Mouse (Mus musculus): ENCODE results near the gene Fbxo40. TPM values are rescaled to one million over a fixed set of nuclear protein-coding genes. Genes with fewer than 3 reads are reported as not detected.

The Fbxo40 gene
- polyA plus RNA-seq, 1 experiment from 2014 or later, result not detected

GRCm38 (mm10) chr16:36943591-36943990, 46.7 kb downstream of the Fbxo40 start:
- no peak for ATAC-seq (replicated peaks)
- 88% methylated on average over 3 of the region's 3 CpGs for WGBS
- H3K4me2 ChIP-seq, result no peak overlapping the region
- H3K27me3 ChIP-seq (replicated peaks), result no peaks in the 10 kb centered on the region
- H3K27ac ChIP-seq, result no peak overlapping the region
- H3K36me3 ChIP-seq (replicated peaks), result no peaks in the 10 kb centered on the region
- H3K9ac ChIP-seq, result no peak overlapping the region
- no peak overlapping the region for H3K4me3 ChIP-seq
- no peaks in the 10 kb centered on the region for H3K9me3 ChIP-seq
- peaks cover 3% of the 10 kb centered on the region; the same call in 1 of the 2 replicates for H3K4me1 ChIP-seq

GRCm38 (mm10) chr16:36941895-36942294, 48.4 kb downstream of the Fbxo40 start:
- no peak for ATAC-seq (replicated peaks)
- WGBS, result 40% methylated on average over 4 of the region's 4 CpGs
- no peak overlapping the region for H3K9ac ChIP-seq

GRCm38 (mm10) chr16:36941137-36941727, 49.0 kb downstream of the Fbxo40 start:
- no peak for ATAC-seq (replicated peaks)
- H3K4me2 ChIP-seq, result no peak overlapping the region
- peaks cover 3% of the 10 kb centered on the region; the same call in 1 of the 2 replicates for H3K4me1 ChIP-seq
- H3K4me3 ChIP-seq, result no peak overlapping the region
- H3K9me3 ChIP-seq, result no peaks in the 10 kb centered on the region
- H3K9ac ChIP-seq, result no peak overlapping the region
- H3K36me3 ChIP-seq (replicated peaks), result no peaks in the 10 kb centered on the region
- 74% methylated on average over 6 of the region's 6 CpGs for WGBS
- H3K27me3 ChIP-seq (replicated peaks), result no peaks in the 10 kb centered on the region
- H3K27ac ChIP-seq, result no peak overlapping the region

More at GRCm38 (mm10) chr16:36941895-36942294, 48.4 kb downstream of the Fbxo40 start:
- Histone ChIP-seq H3K9me3 (no peaks in the 10 kb centered on the region), H3K4me2 (no peak overlapping the region), H3K4me1 (peaks cover 3% of the 10 kb centered on the region; the same call in 1 of the 2 replicates), H3K4me3 (no peak overlapping the region), H3K27ac (no peak overlapping the region), H3K36me3 (replicated peaks) (no peaks in the 10 kb centered on the region), H3K27me3 (replicated peaks) (no peaks in the 10 kb centered on the region)

- no peak overlapping the region for H3K9ac ChIP-seq
- H3K4me1 ChIP-seq, result no peaks in the 10 kb centered on the region
- ATAC-seq (replicated peaks), result no peak
- H3K4me2 ChIP-seq, result no peak overlapping the region
- no peak overlapping the region for H3K27ac ChIP-seq
- 85% methylated on average over 3 of the region's 3 CpGs for WGBS
- H3K4me3 ChIP-seq, result no peak overlapping the region
- no peaks in the 10 kb centered on the region for H3K27me3 ChIP-seq (replicated peaks)
- no peaks in the 10 kb centered on the region for H3K9me3 ChIP-seq
- peaks cover 15% of the 10 kb centered on the region for H3K36me3 ChIP-seq (replicated peaks)
Observed at GRCm38 (mm10) chr16:36935814-36936213, 54.5 kb downstream of the Fbxo40 start.

DNA sequence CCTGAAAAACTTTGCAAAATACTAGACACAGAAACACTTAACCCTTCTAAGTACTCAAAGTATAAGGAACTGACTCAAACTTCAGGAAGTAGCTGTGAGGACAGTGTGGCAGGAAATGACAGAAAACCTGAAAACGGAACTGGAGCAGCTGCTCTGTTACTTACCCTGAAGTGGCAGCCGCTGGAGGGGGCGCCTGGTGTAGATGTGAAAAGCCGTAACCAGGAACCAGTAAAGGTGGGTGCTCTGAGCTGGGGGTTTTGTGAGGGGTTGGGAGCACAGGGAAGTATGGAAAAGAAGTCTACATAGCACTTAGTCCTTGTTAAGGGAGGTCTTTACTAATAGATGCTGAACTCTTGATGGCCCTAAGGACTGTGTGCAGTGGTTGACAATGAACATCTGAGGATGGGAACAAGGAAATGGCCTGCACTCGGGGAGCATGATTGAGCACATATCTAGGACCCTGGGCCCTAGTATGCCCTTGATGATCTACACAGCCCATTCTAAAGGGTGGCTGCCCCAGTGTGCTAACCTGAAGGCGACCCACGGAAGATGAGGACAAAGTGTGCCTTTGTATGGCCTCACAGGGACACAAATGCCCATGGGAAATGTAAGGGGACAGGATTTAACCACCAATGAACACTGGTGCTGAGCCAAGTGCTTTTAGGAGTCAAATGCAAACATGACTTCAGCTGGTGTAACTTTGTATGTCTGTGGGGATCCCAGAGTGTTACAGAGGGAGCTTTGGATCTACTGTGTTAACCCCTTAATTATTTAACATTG, 55.2 kb downstream of the Fbxo40 start, which contains the start of gene Hcls1:
Hcls1 (plus strand) TSS at position 143 of the 780 bp plus-strand sequence.
- ATAC-seq (replicated peaks), result no peak
- peaks cover 19% of the 10 kb centered on the region for H3K36me3 ChIP-seq (replicated peaks)
- H3K9me3 ChIP-seq, result no peaks in the 10 kb centered on the region
- WGBS, result 86% methylated on average over 7 of the region's 7 CpGs
- H3K27ac ChIP-seq, result no peak within 1 kb of the TSS
- no peak within 1 kb of the TSS for H3K4me2 ChIP-seq
- H3K9ac ChIP-seq, result no peak within 1 kb of the TSS
- no peak within 1 kb of the TSS for H3K4me3 ChIP-seq
- no peaks in the 10 kb centered on the region for H3K27me3 ChIP-seq (replicated peaks)
- no peaks in the 10 kb centered on the region for H3K4me1 ChIP-seq

GRCm38 (mm10) chr16:36934131-36934840, 56.0 kb downstream of the Fbxo40 start:
- no peaks in the 10 kb centered on the region for H3K4me1 ChIP-seq
- H3K27me3 ChIP-seq (replicated peaks), result no peaks in the 10 kb centered on the region
- no peak overlapping the region for H3K27ac ChIP-seq
- H3K36me3 ChIP-seq (replicated peaks), result peaks cover 26% of the 10 kb centered on the region
- H3K4me3 ChIP-seq, result no peak overlapping the region
- H3K9me3 ChIP-seq, result no peaks in the 10 kb centered on the region
- no peak overlapping the region for H3K9ac ChIP-seq
- 79% methylated on average over 6 of the region's 6 CpGs for WGBS
- H3K4me2 ChIP-seq, result no peak overlapping the region
- no peak for ATAC-seq (replicated peaks)

- H3K4me1 ChIP-seq, result no peaks in the 10 kb centered on the region
- ATAC-seq (replicated peaks), result no peak
- H3K36me3 ChIP-seq (replicated peaks), result peaks cover 38% of the 10 kb centered on the region
- 95% methylated on average over 6 of the region's 6 CpGs for whole genome bisulfite sequencing
- no peak overlapping the region for H3K4me3 ChIP-seq
- H3K27me3 ChIP-seq (replicated peaks), result no peaks in the 10 kb centered on the region
- H3K9ac ChIP-seq, result no peak overlapping the region
- no peaks in the 10 kb centered on the region for H3K9me3 ChIP-seq
- no peak overlapping the region for H3K27ac ChIP-seq
- no peak overlapping the region for H3K4me2 ChIP-seq
Observed at GRCm38 (mm10) chr16:36932546-36932945, 57.7 kb downstream of the Fbxo40 start.

DNA sequence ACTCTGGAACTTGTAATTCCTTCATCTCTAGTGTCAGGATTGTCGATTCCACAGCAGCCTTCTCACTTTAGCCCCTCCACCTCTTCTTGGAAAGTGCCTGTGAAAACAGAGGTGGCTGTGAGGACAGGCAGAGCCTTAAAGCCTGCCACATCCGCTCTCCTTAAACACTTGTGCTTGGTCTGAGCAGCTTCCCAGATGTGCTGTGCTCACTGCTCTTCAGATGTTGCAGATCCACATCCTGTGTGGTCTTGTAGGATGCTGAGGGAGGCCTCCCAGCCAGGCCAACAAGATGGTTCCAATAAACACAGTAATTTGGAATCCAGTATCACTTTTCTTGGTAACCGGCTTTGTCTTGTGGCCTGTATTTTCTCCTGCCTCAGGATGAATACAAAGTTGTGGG, 58.3 kb downstream of the Fbxo40 start:
- H3K36me3 ChIP-seq (replicated peaks), result peaks cover 41% of the 10 kb centered on the region
- no peaks in the 10 kb centered on the region for H3K9me3 ChIP-seq
- ATAC-seq (replicated peaks), result no peak
- H3K27ac ChIP-seq, result no peak overlapping the region
- no peaks in the 10 kb centered on the region for H3K4me1 ChIP-seq
- no peak overlapping the region for H3K9ac ChIP-seq
- no peaks in the 10 kb centered on the region for H3K27me3 ChIP-seq (replicated peaks)
- no peak overlapping the region for H3K4me3 ChIP-seq
- 92% methylated on average over 3 of the region's 3 CpGs for WGBS
- no peak overlapping the region for H3K4me2 ChIP-seq

GRCm38 (mm10) chr16:36931381-36931780, 58.9 kb downstream of the Fbxo40 start:
- Histone ChIP-seq H3K4me3 (no peak overlapping the region), H3K9me3 (no peaks in the 10 kb centered on the region), H3K4me2 (no peak overlapping the region), H3K9ac (no peak overlapping the region), H3K4me1 (no peaks in the 10 kb centered on the region), H3K36me3 (replicated peaks) (peaks cover 45% of the 10 kb centered on the region), H3K27ac (no peak overlapping the region), H3K27me3 (replicated peaks) (no peaks in the 10 kb centered on the region)
- WGBS, result 93% methylated on average over 10 of the region's 10 CpGs
- no peak for ATAC-seq (replicated peaks)

- no peak overlapping the region for H3K27ac ChIP-seq
- peaks cover 54% of the 10 kb centered on the region for H3K36me3 ChIP-seq (replicated peaks)
- 87% methylated on average over 11 of the region's 11 CpGs for WGBS
Observed at GRCm38 (mm10) chr16:36930231-36931136, 59.8 kb downstream of the Fbxo40 start.

GRCm38 (mm10) chr16:36929216-36929615, 61.1 kb downstream of the Fbxo40 start:
- Histone ChIP-seq H3K27me3 (replicated peaks) (no peaks in the 10 kb centered on the region), H3K36me3 (replicated peaks) (peaks cover 62% of the 10 kb centered on the region), H3K9ac (no peak overlapping the region), H3K27ac (no peak overlapping the region), H3K9me3 (no peaks in the 10 kb centered on the region), H3K4me3 (no peak overlapping the region), H3K4me2 (no peak overlapping the region), H3K4me1 (no peaks in the 10 kb centered on the region)
- ATAC-seq (replicated peaks), result no peak
- WGBS, result 94% methylated on average over 7 of the region's 7 CpGs

More at GRCm38 (mm10) chr16:36930231-36931136, 59.8 kb downstream of the Fbxo40 start:
- no peaks in the 10 kb centered on the region for H3K4me1 ChIP-seq
- H3K4me3 ChIP-seq, result no peak overlapping the region
- no peaks in the 10 kb centered on the region for H3K9me3 ChIP-seq
- ATAC-seq (replicated peaks), result no peak
- no peak overlapping the region for H3K9ac ChIP-seq
- no peaks in the 10 kb centered on the region for H3K27me3 ChIP-seq (replicated peaks)
- H3K4me2 ChIP-seq, result no peak overlapping the region
